Mouse (Mus musculus) liver, embryonic 15.5 days (tissue): ENCODE data around the gene Lcp2. TPM values are rescaled to one million over a fixed set of nuclear protein-coding genes. Genes with fewer than 3 reads are reported as not detected.
"Not testable (repeated sequence)": the region's sequence is repeated elsewhere in the genome, so short reads cannot be mapped to it uniquely, and the experiment has no call there.

ENCODE experiments used
- ATAC-seq: fragments of 200-750 bp; cut with Nextera tagmentation; 2 replicates; pipeline ENCODE4 v1.8.0; 2017; ENCODE audit warnings: moderate number of reproducible peaks, mild to moderate bottlenecking, moderate library complexity; ENCODE audit not compliant: insufficient read depth
- H3K27ac ChIP-seq: fragments of 300-500 bp; sonication (generic); replicated peaks from 2 replicates; pipeline ENCODE4 v1.5.1; 2015; ENCODE audit warnings: mild to moderate bottlenecking, inconsistent platforms
- H3K27me3 ChIP-seq: fragments of 300-500 bp; sonication (generic); 2 replicates; pipeline ENCODE4 v1.6.1; 2015; ENCODE audit warnings: mild to moderate bottlenecking, inconsistent platforms
- H3K36me3 ChIP-seq: fragments of 300-500 bp; sonication (generic); replicated peaks from 2 replicates; pipeline ENCODE4 v1.6.1; 2015; ENCODE audit warnings: moderate library complexity, mild to moderate bottlenecking, inconsistent platforms
- H3K4me1 ChIP-seq: fragments of 300-500 bp; sonication (generic); replicated peaks from 2 replicates; pipeline ENCODE4 v1.6.1; 2015; ENCODE audit warnings: inconsistent platforms
- H3K4me2 ChIP-seq: fragments of 300-500 bp; sonication (generic); 2 replicates; pipeline ENCODE4 v1.6.1; 2015; ENCODE audit warnings: moderate library complexity, mild to moderate bottlenecking, inconsistent platforms
- H3K4me3 ChIP-seq: fragments of 300-500 bp; sonication (generic); replicated peaks from 2 replicates; pipeline ENCODE4 v1.5.1; 2015; ENCODE audit warnings: mild to moderate bottlenecking, inconsistent platforms
- H3K9ac ChIP-seq: fragments of 300-500 bp; sonication (generic); 2 replicates; pipeline ENCODE4 v1.6.1; 2015; ENCODE audit warnings: moderate library complexity, mild to moderate bottlenecking, inconsistent platforms
- H3K9me3 ChIP-seq: fragments of 300-500 bp; sonication (generic); replicated peaks from 2 replicates; pipeline ENCODE4 v1.6.1; 2016; ENCODE audit warnings: inconsistent platforms
- WGBS: fragments of 180-500 bp; shearing (Covaris S2); methylation state at CpG from one replicate; pipeline ENCODE4 v1.1.7; 2015; ENCODE audit warnings: mixed read lengths; ENCODE audit not compliant: insufficient replicate concordance; 5-methylcytosine and 5-hydroxymethylcytosine counted together
- polyA plus RNA-seq: library from polyadenylated mRNA; unstranded; fragments of >200 nt; fragmentation: Nextera tagmentation; extraction: Ambion mirVana; gene quantifications from 2 replicates; pipeline ENCODE4 v1.2.1, GENCODE M21; 2015

Gene Lcp2
- polyA plus RNA-seq, 1 experiment from 2014 or later: 8.1 TPM

DNA sequence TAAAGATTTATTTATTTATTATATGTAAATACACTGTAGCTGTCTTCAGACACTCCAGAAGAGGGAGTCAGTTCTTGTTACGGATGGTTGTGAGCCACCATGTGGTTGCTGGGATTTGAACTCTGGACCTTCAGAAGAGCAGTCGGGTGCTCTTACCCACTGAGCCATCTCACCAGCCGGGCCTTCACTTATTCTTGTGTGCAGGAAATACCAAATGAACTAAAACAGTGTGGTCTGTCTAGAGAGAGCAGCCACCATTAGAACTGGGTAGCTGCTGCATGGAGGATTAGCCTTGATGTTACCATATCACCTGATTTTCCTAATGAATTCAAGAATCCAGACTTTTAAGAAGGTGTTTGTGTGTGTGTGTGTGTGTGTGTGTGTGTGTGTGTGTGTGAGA lies 79.0 kb downstream of the Lcp2 start:
- not testable (repeated sequence) for H3K27ac ChIP-seq, H3K4me2 ChIP-seq, H3K4me3 ChIP-seq, H3K36me3 ChIP-seq, H3K27me3 ChIP-seq, ATAC-seq, H3K9me3 ChIP-seq, H3K9ac ChIP-seq, H3K4me1 ChIP-seq
- 53% methylated on average over 3 of the region's 3 CpGs for WGBS

DNA sequence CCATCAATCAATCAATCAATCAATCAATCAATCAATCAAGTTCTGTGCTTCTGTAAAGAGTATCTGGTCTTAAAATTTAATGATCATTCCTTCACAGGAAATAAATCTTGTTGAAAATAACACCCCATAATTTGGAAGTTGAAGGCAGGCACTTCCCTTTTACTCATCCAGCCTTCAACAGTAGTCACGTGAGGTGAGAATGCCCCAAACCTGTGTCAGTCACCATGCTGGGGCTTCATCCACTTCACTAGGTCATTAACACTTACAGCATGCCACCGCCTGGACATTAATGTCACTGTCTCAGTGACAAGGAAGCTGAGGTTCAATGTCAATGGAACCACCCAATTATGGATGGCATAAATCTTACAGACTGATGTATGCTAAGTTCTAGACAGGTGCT lies 81.7 kb downstream of the Lcp2 start:
- Histone ChIP-seq H3K9me3 (no peaks in the 10 kb centered on the region), H3K36me3 (no peaks in the 10 kb centered on the region), H3K4me3 (no peak overlapping the region), H3K4me2 (no peak overlapping the region), H3K4me1 (no peaks in the 10 kb centered on the region), H3K27ac (no peak overlapping the region), H3K27me3 (no peaks in the 10 kb centered on the region), H3K9ac (no peak overlapping the region)
- ATAC-seq: no peak
- 64% methylated on average over 2 of the region's 2 CpGs for WGBS

DNA sequence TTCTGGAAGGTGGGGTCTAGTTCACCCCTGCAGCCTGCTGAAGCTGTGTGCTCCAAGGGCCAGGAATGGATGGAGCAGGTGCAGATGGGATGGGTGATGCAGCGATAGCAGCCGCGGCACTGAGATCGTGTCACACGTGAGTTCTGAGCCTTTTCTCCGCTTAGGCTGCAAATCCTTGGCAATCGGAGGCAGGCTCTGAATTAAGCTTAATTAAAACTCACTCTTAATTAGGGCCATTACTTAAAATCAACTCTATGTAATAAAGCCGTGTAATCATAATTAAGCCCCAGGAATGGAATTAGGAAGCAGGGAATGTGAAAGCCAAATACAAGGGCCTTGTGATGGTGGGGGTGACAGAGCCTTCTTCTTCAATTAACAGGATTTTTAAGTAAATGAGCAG lies 92.6 kb downstream of the Lcp2 start:
- 78% methylated on average over 8 of the region's 8 CpGs for WGBS
- no peak overlapping the region for H3K9ac ChIP-seq
- H3K27me3 ChIP-seq: no peaks in the 10 kb centered on the region

More for the DNA sequence above, 92.6 kb downstream of the Lcp2 start:
- no peak overlapping the region for H3K4me3 ChIP-seq
- H3K4me1 ChIP-seq: no peaks in the 10 kb centered on the region
- H3K36me3 ChIP-seq: no peaks in the 10 kb centered on the region
- H3K9me3 ChIP-seq: no peaks in the 10 kb centered on the region
- no peak for ATAC-seq
- H3K27ac ChIP-seq: no peak overlapping the region
- H3K4me2 ChIP-seq: no peak overlapping the region

Other genes with a start within 250 kb of the Lcp2 start
- gene Kcnmb1, start 83.9 kb upstream of the Lcp2 start, polyA plus RNA-seq: 0.03 TPM in 1 of 2 replicates, not detected in the other
- gene Kcnip1, start 53.8 kb upstream of the Lcp2 start, polyA plus RNA-seq: 0.16 and 0.51 TPM in 2 replicates
- not detected in 2 replicates for gene 4930469K13Rik, start 51.6 kb downstream of the Lcp2 start, polyA plus RNA-seq
- not detected in 2 replicates for gene Foxi1, start 161.2 kb downstream of the Lcp2 start, polyA plus RNA-seq